Mouse (Mus musculus): Measurements from ENCODE around the gene Rbpj.

Gene Rbpj

DNA sequence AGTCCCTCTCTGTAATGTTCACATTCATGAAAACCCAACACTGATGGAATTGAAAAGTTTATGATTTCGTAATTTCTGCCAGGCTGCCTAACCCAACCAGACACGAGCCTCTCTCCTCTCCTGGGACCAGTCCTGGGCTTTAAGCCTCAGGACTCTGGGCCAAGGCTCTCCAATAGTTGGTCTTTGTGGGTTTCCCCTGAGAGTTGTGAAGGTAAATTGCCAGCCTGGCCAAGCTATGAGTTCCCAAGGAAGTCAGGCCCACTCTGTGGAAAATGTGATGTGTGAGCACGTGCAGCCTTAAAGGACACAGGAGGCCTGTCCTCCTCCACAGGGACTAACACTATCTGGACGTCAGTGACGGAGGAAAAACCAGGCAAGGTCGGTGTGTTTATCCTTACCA lies 85.4 kb downstream of the Rbpj start:
- no peak for DNase-seq (ENCODE audit: low spot score)

DNA sequence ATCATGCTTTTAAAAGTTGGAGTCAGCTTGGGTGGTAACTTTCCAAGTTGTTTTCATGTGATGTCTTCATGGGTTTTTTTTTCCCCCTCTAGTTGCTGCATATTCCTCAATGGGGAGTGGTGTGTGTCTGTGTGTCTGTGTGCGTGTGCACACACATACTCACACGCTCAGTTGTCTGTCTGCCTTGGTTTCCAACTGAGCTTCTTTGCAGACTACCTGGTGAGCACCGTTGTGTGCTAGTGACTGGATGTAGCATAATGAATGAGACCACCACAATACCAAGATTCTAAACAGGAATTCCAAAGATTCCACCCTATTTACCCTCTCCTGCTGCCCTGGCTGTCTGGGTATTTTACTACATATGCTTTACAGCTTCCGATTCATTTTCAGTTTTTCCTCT lies 86.0 kb downstream of the Rbpj start:
- no peak for DNase-seq (ENCODE audit: low spot score)

DNA sequence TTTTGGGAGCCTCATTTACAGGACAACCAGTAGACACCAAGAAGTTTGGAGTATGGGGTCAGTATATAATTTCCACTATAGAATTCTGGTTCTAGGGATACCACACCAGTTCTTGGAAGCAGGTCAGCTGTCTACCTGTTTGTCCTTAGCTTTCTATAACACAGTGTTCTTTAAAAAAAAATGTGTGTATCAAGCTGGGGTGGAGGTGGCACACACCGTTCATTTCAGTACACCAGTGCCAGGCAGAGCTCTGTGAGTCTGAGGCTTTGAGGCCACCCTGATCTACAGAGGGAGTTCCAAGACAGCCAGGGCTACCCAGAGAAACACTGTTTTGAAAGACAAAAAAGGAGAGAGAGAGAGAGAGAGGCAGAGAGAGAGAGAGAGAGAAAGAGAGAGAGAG lies 87.3 kb downstream of the Rbpj start:
- DNase-seq (ENCODE audit: low spot score), result no peak

DNA sequence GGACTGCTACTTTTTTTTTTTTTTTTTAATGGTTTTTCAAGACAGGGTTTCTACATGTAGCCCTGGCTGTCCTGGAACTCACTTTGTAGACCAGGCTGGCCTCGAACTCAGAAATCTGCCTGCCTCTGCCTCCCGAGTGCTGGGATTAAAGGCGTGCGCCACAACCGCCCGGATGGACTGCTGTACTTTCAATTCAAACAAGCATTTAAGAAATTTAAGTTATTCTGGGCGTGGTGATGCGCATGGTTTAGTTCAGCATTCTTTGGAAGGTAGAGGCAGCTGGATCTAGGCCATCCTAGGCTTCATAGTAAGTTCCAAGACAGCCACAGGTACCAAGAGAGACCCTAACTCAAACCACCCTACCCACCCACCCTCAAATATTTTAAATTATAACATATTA lies 88.2 kb downstream of the Rbpj start:
- no peak for DNase-seq (ENCODE audit: low spot score)

DNA sequence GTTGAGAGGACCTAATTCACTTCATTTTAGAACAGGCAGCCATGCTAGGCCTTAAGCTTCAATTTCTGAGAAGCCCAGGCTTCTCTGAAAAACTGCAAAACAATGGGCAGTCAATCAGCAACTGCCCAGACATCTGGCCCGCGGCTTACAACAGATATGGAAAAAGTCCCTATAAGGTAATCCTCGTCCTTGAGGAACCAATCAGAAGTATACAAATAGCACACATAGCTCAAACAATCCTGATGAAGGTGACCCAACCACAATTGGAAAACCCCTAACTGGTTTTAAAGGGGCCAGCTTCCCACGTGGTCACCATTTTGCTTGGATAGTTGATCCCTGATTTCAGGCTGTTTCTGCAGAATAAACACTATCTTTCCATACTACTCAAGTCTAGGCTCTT lies 89.0 kb downstream of the Rbpj start:
- DNase-seq (ENCODE audit: low spot score), result no peak

DNA sequence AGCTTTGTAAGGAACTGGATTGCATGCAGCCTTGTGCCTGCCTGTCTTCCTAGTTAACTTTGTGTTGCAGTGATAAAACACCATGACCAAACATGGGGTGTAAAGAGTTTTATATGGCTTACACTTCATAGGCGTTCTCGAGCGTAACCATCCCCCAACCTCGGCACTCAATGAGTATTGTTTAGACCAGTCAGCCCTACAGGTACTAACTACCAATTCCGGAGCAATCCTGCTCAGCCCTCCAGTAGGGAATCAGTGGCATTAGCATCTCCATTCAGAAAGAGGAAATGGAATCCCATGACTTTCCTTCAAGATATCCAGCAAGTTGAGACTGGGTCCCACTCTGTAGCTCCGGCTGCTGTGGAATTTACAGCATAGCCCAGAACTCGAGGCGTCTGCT lies 89.5 kb downstream of the Rbpj start:
- DNase-seq (ENCODE audit: low spot score), result no peak

DNA sequence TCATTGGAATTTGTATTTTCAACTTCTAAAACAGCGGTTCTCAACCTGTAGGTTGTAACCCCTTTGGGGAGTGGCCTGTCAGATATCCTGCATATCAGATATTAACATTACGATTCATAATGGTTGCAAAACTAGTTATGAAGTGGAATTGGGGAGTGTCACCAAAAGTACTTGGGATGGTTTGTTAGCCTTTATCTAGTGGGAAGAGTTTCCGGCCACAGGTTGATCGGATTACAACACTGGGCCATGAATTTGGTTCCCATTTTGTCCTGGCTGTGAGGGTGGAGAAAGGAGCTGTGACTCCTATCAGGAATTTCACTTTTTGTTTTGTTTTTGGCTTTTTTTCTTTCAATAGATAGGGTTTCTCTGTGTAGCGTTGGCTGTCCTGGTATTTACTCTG lies 90.0 kb downstream of the Rbpj start:
- no peak for DNase-seq (ENCODE audit: low spot score)

DNA sequence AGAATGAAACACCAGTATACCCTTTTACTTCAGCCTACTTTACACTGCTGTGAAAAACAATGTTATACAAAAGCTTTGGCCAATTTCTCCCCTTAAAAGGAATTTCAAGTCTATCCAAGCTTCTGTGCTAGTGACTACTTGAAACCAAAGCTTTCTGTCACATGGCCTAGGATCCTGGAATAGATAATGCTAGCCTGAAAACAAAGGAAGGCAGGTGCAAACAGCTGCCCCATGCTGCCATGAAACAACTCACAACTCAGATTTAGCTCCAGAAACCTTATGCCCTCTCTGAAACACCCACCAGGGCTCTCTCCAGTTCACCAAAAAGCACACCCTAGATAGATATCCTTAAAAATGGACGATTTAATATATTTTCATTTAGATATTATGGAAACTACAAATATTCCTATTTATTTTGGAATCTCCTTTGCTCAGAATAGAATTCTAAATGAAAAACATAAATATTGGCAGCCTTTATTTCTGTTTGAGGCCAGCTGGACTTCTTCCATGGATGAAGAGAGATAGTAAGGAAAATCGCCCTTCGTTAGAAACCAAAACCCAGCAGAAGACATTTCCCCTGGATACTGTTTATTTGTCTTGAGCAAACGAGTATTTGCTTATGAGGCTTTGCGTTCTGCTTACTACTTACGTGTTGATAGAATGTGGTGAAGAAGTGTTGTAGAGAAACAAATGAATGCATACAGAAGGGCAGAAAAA lies 91.8 kb downstream of the Rbpj start:
- no peak for DNase-seq (ENCODE audit: low spot score)

DNA sequence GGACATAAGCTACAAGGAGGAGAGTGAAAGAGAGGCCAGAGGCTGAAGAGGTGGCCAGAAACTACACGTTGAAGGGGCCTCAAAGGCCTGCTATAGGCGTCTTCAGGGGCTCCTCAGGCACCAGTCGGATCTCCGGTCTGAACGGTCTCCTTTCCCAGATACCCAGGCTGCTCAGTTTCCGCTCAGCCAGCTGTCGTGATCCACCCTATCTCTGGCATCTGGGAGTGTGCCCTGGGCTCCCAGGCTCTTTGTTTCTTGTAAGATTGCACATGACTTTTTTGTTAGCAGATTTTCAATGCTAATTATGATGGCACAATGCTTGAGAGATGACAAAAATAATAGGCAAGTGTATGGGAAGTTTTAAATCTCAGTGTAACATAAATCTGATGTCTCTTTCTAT lies 95.2 kb downstream of the Rbpj start:
- no peak for DNase-seq (ENCODE audit: low spot score)

DNA sequence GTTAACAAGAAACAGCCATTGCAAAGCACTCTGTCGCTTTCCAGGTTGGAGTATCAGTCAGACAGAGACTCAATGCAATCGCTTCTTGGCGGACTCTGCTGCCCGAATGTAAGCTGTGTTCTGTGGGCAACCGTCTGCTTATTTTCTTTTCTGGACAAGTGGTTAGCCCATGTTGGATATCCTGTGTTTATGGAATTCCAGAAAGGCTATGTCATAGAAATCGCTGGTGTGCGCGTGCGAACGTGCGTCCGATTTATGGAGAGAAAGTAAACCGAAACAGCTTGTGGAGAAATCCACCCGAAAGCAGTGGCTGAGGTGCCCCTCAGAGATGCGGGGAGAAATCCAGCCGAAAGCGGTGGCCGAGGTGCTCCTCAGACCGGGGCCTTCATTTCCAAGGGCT lies 98.4 kb downstream of the Rbpj start:
- no peak for DNase-seq (ENCODE audit: low spot score)

DNA sequence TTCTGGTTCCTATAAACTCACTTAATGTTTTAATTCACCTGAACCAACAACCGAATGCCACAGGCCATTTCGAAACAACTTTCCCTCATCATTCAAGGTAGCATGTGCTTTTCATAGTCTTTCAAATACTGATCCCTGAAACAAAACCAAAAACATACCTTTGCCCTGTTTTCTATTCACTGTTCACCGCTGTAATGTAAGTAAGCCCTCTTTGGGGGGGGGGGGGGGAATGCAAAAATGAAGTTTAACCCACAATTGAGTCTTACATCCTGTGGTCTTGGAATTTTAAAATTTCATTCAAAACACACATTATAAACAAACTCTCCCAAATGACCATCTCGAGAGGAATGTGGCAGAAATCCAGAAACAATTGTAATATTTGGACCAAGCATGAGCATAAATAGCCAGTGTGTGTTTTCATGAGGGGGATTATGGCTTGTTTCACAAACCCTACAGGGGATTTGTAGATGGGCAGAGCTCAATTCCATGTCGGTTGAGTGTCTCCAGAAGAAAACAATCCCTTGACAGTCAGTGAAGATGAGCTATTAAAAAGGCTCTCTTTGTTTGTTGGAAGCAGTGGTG lies 99.4 kb downstream of the Rbpj start:
- DNase-seq (ENCODE audit: low spot score), result no peak

DNA sequence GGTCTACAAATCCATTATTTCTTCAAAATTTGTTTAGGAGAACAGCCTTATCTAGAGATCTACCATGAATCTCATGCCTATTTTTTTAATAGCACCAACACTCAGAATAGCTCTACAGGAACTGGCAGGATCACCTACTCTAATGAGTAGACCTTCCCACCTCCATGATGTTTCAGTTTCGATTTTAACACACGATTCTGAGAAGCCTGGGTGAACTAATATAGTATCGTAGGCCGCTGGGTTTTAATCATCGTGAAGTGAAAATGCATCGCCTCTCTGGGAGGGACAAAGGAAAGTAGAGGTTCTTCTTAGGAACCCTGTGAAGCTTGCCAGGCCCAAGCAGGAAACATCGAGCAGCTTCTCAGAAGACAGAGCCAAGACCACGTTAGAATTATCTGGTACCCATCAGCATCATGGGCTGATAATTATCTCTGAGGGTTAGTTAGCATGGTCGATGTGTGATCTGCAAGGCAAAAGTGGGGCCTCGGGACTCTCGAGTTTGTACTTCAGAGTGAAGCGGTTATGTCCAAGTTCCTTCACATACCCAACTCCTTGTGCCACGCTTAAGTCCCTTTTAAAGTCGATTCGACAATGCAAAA lies 100.6 kb downstream of the Rbpj start:
- DNase-seq (ENCODE audit: low spot score), result no peak

DNA sequence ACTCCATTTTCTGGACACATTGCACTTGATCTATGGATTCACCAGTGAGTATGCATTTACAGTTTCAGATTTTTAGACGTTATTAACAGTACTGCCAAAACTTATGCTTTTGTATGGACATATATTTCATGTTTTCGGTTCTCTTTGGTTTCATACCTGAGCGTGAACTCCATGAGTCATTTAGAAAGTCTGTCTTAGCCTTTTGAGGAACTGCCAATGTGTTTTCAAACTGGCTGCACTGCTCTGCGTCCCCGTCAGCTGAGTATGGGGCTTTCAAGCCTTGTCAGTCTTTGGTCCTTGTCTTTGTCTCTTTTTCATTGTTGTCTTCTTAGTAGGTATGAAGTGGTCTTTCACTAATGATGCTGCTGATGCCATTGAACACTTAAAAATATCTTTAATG lies 106.5 kb downstream of the Rbpj start:
- DNase-seq (ENCODE audit: low spot score), result no peak

DNA sequence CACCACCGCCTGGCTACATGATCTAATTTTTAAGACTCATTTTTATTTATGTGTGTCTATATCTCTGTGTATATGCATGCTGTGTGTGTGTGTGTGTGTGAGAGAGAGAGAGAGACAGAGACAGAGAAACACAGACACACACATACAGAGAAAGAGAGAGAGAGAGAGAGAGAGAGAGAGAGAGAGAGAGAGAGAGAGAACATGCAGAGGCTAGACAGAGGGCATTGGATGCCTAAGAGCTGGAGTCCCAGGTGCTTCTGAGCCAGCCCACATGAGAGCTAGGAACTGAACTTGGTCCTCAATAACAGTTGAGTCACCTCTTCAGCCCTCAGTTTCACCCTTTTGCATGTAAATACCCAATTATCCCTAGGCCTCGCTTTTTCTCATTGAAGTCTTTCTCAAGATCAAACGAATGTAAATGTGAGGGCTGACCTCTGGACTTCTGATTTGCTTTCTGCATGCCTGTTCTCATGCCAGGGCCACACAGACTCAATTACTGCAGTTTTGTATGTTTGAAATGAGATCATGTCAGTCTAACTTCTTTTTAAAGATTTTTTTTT lies 109.0 kb downstream of the Rbpj start:
- no peak for DNase-seq (ENCODE audit: low spot score)

DNA sequence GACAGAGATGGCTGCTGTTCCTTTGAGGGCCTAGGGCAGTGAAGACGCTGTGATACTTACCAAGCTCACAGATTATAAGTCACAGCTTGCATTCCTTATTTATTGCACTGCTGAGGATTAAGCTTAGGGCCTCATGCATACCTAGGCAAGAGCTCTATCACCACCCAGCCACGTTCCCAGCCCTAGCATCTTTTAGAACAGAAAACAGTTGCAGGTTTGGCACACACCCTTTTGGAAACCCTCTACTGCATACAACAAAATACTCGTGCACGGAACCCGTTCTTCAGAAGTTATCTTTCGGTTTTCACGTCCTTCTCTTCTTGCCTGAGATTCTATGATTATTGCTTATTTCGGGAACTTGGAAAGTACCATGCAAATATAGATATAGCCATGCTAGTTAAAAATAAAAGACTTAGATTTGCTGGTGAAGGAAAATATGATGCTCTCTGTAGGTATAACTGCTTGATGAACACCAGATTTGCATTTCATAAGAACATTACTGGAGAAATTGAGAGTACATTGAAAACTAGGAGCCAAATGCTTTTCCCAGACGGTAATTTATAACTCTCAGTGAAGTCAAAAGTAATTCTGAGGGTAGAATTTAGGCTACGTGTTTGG lies 111.4 kb downstream of the Rbpj start:
- no peak for DNase-seq (ENCODE audit: low spot score)

DNA sequence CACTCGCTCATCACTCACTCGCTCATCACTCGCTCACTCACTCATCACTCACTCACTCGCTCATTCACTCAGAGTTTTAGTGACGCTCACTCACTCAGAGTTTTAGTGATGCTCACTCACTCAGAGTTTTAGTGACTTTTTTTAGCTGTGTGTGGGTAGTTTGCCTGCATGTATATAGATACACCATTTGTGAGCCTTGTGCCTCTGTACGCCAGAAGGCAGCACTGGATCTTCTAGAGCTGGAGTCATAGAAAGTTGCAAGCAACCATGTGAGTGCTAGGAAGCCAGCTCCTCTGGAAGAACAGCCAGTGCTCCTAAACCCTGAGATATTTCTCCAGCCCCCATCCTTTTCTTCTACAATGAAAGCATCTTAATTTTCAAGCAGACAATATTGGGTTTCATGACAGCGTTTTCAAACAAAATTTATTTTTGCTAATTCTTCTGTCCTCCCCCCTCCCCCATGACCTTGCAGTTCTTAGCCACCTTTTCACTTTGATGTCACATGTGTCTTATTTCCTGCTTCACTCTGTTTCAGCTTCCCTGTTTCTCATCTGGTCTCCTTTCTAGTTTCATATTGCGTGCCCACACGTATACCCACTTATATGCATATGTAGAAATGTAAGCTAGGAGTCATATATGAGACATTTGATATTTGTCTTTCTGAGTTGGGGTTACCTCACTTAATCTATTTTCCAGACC lies 118.3 kb downstream of the Rbpj start:
- DNase-seq (ENCODE audit: low spot score), result no peak

DNA sequence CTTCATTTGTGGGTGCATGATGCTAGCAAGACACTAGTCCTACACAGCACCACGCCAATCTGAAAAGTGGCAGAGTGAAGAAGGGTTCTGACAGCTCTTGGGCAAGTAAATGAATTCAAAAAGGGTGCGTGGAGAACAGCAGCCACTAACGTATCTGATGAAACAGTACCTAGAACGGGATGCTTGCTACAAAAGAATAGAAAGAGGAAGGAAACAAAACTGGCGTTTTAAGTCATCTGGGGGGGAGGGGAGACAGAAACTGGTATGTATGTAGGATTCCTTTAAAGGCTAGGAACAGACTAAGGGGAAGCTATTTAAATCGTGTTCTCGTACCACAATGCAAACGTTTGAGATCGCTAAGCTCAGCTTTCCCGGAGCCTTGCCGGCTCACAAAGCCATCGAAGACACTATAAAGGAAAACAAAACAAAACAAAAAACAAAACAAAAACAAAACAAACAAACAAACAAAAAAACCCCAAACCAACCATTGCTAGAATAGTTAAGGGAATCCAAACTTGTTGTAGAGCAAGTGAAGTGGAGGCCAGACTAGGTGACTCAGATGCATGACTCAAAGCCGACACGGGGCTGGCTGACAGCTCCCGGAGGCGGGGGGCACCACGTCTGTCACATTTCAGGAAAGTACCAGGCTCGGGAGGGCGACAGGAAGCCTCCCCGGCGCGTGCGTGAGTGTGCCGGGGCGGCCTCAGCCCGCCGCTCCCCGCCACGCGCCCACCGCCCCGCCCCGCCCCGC lies 122.6 kb downstream of the Rbpj start:
- DNase-seq (ENCODE audit: low spot score), result peak; percentile 57

DNA sequence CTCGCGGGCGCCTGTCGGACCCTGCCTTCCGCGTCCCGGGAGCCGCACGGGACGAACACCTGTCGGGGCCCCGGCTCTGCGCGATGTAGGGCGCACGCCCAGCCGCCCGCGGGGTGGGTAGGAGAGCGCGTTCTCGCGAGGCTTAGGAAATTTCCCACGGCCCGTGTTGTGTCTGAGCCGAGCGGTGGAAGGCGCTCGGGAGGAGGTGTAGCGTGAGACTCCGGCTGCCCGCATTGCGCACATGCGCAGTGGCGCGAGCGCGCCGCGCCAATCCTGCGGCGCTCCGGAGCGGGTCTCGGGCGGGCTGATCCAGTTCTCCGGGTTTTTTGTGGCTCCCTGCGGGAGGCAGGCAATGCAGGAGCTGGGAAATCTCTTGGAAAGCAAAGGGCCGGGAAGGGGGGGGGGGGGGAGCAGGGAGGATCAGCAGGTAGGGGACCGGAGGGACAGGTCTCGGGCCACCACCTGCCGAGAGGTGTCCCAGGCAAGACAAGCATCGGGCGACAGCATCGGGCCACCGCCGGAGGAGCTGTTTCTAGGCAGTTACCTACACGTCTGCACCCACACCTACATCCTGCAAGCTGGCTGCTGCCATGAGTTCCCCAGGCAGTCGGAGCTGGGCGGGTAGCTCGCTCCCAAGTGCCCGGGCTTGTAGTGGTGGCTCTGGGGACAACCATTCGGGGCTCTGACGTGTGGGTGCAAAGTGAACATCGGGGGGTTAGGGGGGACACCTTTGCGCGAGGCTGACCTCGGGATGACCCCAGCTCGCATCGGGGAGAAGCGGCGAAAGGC lies 123.4 kb downstream of the Rbpj start:
- DNase-seq (ENCODE audit: low spot score), result peak; percentile 94

DNA sequence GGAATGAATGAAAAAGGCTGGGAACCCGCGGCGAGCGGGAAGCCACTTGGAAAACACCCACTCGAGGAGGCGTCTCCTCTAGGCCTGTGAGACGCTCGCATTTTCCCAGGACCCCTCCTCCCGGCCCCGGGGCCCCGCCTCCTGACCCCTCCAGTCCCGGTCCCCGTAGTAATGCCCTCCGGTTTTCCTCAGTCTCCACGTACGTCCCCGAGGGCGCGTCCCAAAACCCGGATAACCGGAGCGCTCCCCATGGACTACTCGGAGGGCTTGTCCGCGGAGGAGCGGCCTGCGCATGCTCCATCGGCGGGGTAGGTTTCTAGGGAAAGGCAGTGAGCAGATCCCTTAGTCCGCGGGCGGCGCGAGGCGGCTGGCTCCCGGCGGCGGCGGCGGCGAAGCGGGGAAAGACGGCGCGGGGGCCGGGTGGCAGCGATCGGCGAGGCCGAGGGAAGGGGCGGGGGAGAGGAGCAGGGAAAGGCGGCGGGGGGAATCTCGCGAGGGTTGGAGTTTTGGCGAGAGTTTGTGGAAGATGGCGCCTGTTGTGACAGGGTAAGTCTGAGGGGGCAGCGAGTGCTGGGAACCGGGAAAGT lies 124.3 kb downstream of the Rbpj start:
- DNase-seq (ENCODE audit: low spot score), result peak; percentile 95

DNA sequence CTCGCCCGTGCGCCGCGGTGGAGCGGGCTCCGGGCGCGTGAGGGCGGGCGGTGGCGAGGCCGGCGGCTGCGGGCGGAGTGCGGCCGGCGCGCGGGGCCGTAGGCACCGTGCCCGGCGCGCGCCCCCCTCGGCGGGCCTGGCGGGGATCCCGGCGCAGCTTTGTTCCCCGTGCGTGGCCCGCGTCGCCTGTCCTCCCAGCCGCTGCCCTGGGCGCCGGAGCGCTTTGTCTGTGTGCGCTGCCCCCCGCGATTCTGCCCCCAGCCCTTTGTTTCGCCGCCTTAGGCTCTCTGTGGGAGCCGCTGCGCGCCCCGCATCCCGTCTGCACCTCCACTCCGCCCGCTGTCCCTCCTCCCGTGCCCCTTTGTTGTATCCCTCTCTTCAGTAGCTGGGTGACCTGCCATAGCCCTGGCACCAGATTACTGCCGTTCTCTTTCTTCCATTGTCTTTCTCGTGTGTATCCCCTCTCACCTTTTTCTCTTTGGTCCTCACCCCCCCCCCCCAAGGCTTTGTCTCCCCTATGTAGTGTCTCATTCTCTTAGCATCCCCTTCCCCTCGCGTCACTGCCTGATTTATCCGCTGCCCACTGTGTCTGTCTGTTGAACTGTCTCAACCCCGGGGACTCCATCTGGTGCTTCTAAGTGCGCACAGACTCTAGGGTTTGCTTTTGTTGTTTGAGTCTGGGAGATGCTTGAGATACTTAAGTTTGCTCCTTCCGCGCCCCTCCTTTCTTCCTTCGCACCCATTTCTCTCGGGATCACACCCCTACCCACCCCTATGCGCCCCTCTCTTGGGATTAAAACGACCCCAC lies 125.1 kb downstream of the Rbpj start:
- peak; percentile 71 for DNase-seq (ENCODE audit: low spot score)

Measured in embryo, embryonic 10 days (tissue).